Mouse (Mus musculus): ENCODE measurements around the gene Pspn.

Gene Pspn

DNA sequence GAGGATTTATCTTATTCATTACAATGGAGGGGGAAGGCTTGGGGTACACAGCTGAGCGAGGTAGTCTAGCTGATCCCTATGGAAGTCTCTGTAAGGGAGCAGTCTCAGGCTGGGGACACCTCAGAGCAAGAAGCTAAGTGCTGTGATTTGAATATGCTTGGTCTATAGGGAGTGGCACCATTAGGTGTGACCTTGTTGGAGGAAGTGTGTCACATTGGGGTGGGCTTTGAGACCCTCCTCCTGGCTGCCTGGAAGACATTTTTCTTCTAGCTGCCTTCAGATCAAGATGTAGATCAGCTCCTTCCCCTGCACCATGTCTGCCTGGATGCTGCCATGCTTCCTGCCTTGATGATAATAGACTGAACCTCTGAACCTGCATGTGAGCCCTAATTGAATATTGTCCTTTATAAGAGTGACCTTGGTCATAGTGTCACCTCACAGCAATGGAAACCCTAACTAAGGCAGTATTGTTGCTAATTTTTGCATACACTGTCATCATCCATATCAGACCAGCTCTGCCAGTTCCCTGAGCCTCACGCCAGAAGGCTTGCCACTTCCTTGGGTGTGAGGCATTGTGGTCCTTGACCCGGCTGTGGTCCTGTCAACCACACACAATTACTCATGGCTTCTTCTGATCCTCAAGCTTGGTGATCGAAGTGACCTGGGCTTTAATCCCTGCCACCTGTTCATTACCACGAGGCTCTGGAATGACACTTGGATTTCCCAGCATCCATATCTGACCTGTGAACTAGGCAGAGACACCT is 37.0 kb downstream of the Pspn start:
- DNase-seq (ENCODE audit: low spot score): no peak

DNA sequence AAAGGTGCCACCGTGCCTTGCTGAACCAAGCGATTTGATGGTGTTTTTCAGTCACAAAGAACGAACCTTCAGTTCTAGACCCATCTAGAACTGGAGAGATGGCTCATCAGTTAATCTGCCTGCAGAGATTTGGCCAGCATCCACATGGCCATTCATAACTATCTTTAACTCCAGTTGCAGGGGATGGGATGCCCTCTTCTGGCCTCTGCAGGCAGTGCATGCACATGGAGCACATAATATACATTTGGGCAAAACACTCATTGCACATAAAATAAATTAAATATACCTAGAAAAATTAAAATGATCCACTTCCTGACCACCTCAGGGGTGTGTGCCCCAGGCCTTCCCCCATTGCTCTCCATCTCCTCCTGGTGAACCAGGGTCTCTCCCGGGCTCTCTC is 37.9 kb downstream of the Pspn start:
- DNase-seq (ENCODE audit: low spot score): no peak

DNA sequence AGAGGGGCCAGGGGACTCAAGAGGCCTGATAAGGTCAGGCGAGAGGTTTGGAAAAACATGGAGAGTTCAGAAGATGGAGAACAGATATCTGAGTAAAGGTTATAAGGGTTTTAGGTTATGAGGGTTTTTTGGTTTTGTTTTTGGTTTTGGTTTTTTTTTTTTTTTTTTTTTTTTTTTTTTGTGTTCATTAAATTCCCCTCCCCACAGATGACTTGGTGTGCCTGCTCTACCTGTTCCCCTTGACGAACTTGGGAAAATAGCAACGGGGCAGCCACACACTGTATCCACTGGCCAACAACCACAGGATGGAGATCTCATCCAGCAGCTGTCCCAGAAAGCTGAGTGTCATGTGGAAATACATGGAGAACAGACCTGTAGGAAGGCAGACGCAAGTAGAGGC is 41.2 kb downstream of the Pspn start:
- no peak for DNase-seq (ENCODE audit: low spot score)

DNA sequence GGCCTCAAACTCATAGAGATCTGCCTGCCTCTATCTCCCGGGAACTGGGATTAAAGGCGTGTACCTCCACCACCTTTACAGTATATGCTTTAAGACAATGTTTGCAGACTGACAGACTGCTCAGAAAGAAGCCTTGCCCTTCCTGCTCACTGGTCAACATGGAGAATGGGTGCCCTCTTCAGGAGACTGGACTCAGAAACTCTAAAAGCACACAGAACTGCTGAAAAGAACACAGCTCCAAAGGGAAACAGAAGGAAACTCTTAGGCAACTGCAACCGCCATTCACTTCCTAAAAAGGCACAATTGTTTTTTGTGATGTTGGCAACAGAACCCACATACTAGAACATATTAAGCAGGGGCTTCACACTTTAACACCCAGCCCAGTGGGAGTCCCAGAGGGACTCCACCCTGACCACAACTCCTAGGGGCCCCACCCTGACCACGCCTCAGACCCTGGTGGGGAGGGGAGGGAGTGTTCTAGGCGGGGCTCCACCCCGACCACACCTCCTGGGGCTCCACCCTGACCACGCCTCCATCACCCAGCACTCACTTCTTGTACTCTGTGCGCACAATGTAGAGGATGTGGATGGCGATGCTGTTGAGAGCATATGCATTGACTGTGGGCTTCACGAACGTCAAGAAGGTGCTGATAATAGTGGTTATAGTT is 41.9 kb downstream of the Pspn start:
- peak; percentile 21 for DNase-seq (ENCODE audit: low spot score)

DNA sequence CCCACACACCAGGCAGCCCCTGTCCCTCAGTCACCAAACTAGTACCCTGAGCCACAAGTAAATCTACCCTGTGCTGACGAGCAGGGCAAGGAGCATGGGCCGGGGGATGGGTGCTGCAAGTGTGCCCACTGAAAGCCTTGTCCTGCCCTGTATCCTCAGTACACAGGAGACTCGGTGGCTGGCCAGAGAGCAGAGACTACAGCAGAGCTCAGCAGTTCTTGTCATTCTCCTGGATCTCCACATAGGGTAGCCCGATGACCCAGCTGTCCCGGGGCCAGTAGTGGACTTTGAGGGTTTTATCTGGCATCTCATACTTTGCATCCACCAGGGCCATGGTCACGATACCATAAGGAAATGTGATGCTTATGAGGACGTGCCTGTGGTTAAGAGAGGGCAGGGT is 44.9 kb downstream of the Pspn start:
- no peak for DNase-seq (ENCODE audit: low spot score)

DNA sequence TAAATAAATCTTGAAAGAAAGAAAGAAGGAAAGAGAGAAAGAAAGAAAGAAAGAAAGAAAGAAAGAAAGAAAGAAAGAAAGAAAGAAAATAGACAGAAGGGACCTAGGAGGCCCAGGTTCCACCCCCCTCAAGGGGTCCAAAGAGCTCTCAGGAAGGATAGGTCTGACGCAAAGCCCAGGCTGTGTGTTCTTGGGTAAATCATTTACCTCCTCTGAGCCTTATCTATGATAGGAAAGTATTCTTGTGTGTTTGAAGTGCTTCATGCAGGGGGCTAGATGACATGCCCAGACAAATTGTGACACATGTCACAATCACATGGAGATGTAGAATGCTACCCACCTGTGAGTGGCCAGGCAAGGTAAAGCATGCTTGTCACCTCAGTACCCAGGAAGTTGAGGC is 47.2 kb downstream of the Pspn start:
- DNase-seq (ENCODE audit: low spot score): no peak

DNA sequence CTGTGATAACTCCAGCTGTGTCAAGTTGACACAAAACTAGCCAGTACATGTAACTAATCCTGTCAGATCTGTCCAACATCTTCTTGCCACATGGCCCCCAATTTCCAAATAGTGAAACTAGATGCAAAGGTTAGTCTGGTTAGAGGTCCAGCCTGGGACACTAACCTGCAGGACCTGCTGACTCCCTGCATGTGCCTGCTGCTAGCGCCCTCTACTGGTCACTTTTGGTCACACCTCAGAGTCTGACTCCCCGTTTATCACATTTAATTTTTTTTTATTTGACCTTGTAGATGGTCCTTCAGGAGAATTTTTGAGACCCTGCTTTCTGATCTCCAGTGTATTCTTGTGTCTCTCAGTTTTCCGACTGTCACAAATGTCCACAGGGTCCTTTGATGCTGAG is 48.9 kb downstream of the Pspn start:
- DNase-seq (ENCODE audit: low spot score): peak; percentile 67

Measured in embryo, embryonic 10 days (tissue).